Mouse (Mus musculus) cerebellum, adult 2 months (tissue): ENCODE data around the gene 5830411N06Rik. TPM values are rescaled to one million over a fixed set of nuclear protein-coding genes. Genes with fewer than 3 reads are reported as not detected.

Experiments used
- DNase-seq, 2 experiments: peaks; one replicate each; pipeline ENCODE4 v3.0.0; 2021
- H3K27ac ChIP-seq: fragments of 200-500 bp; 2 replicates; pipeline ENCODE4 v1.5.1; 2012; ENCODE audit warnings: low read length, control low read depth, inconsistent platforms; ENCODE audit not compliant: insufficient read depth
- H3K27me3 ChIP-seq: fragments of 200-500 bp; 2 replicates; pipeline ENCODE4 v1.6.1; 2012; ENCODE audit warnings: inconsistent platforms, mild to moderate bottlenecking, low read length, moderate library complexity; ENCODE audit not compliant: control insufficient read depth, insufficient read depth
- H3K4me1 ChIP-seq: fragments of 200-500 bp; 2 replicates; pipeline ENCODE4 v1.6.1; 2011; ENCODE audit warnings: low read length; ENCODE audit not compliant: control insufficient read depth, insufficient read depth
- H3K4me3 ChIP-seq: fragments of 200-500 bp; replicated peaks from 2 replicates; pipeline ENCODE3; 2011; ENCODE audit warnings: mild to moderate bottlenecking, low read depth, low read length, control low read depth; ENCODE audit not compliant: insufficient read depth
- CTCF ChIP-seq: fragments of 200-500 bp; IDR thresholded peaks from 2 replicates; pipeline ENCODE4 v1.5.1; 2011; ENCODE audit warnings: low read depth, mild to moderate bottlenecking, control low read depth, low read length, moderate library complexity, borderline replicate concordance; ENCODE audit not compliant: insufficient read depth
- POLR2A ChIP-seq: fragments of 200-500 bp; IDR thresholded peaks from 2 replicates; pipeline ENCODE4 v1.6.1; 2011; ENCODE audit warnings: low read length, control low read depth, borderline replicate concordance; ENCODE audit not compliant: insufficient read depth
- WGBS: fragments of 180-500 bp; shearing (Covaris S2); methylation state at CpG from one replicate; pipeline ENCODE4 v1.1.7; 2018; 5-methylcytosine and 5-hydroxymethylcytosine counted together
- polyA plus RNA-seq: library from polyadenylated mRNA; depleted of rRNA; stranded (reverse); fragments of >200 nt; gene quantifications from 2 replicates; pipeline ENCODE4 v1.2.3, GENCODE M21; 2012; rRNA removed

The 5830411N06Rik gene
- polyA plus RNA-seq: 0.10 and 0.13 TPM in 2 replicates

DNA sequence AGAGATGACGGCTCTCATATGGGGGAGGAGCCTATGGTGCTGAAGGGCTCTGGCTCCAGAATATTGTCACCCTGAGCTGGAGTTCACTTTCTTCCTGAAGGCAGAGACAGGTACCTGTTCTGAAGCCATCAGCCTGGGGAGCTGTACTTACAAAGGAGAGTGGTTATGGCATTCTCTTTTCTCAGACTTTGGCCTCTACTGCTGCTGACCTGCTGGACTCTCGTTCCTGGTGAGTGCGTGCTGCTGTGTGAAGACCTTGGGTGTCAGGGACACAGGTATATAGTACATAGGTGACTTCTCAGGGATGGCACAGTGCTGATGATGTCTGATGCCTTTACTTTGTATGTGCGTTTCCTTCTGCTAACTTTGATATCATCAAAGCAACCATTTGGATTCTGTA, at the start of gene 5830411N06Rik:
5830411N06Rik (plus strand) TSS at position 69 of the 400 bp plus-strand sequence.
- DNase-seq: no peak
- no peak within 1 kb of the TSS for H3K4me3 ChIP-seq
- H3K4me1 ChIP-seq: no peaks in the 10 kb centered on the region
- no peak within 1 kb of the TSS for H3K27ac ChIP-seq
- WGBS: 69% methylated on average over 4 of the region's 4 CpGs
- TF ChIP-seq CTCF: no peak
- TF ChIP-seq POLR2A: no peak
- H3K27me3 ChIP-seq: no peaks in the 10 kb centered on the region

DNA sequence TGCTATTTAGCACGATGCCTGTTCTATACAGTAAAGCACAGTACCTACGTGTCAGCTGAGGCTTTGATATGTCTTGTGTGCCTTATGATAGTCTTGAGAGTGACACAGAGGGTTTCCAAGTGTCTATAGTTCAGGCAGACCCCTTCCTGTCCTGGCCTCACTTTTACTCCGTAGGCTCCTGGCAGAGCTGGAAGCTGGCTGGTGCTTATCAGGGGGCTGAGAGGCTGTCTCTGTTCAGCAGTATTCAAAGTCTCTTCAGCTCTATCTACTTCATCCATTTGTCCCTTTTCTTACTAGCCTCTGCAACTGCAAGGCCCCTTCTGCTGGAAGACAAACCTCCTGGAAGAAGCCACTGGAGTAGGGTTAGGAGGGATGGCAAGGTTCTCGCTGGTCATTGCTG, 46.0 kb upstream of the 5830411N06Rik start:
- Histone ChIP-seq H3K27me3 (no peaks in the 10 kb centered on the region), H3K27ac (no peak overlapping the region), H3K4me3 (no peak overlapping the region), H3K4me1 (no peaks in the 10 kb centered on the region)
- no peak for DNase-seq
- 83% methylated on average over 4 of the region's 4 CpGs for WGBS
- TF ChIP-seq POLR2A (no peak), CTCF (no peak)

DNA sequence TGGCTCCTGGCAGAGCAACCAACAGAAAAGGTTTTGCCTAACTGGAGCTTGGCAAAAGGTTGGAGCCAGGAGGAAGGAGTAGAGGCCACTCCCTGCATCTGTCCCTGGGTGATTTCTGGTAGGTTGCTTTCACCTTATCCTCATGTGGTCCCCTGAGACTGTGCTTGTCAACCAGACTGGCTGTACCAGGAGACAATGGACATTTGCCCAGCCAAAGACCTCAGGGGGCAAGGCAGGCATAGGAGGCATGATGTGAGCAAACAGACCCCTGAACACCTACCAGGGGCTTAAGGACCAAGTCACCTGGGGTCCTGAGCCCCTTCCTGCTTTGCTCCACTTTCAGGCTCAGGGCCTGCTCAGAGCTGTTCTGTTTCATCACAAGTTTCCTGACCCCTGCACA, 41.2 kb upstream of the 5830411N06Rik start, which contains the start of gene Olfr524:
Olfr524 (minus strand) TSS at position 101 of the 400 bp plus-strand sequence.
- DNase-seq: no peak
- no peak within 1 kb of the TSS for H3K4me3 ChIP-seq
- no peaks in the 10 kb centered on the region for H3K4me1 ChIP-seq
- H3K27ac ChIP-seq: no peak within 1 kb of the TSS
- H3K27me3 ChIP-seq: no peaks in the 10 kb centered on the region
- TF ChIP-seq POLR2A: no peak
- no peak for TF ChIP-seq CTCF

DNA sequence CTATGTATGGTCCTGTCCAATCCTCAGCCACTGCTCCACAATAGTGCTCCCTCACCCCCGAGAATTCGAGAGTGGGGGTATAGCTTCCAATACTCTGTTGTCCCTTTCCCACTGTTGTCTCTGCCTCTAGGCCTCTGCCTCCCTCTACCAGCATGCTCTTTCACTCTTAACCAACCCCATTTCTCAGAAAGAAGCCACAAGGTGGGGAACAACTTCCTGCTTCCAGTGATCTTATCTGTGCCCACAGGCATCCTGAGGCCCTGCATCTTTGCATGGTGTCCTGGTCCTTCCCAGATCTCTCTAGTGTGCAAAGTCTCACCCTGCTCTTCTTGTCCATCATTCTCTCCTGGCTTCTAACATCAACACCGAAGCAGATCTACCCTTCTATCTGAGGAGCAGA, 40.2 kb upstream of the 5830411N06Rik start:
- DNase-seq: no peak
- 90% methylated on average over 3 of the region's 3 CpGs for WGBS

DNA sequence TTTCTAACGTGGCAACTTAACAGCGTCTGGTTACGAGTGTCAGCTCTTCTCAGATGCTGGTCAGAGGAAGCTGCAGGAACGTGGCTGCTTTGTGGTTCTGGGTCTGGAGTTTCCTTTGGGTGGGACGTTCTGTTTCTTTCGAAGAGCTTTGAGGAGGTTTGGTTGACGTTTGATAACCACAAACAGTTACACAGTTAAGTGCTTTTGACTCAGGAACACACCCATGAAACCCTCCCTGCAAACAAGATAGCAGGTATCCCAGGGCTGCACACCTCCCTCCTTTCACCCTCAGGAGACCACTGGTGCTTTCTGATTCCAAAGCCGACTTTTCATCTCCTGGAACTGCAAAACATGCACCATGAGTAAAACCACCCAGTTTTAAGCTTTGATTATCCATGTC, 38.9 kb upstream of the 5830411N06Rik start:
- Histone ChIP-seq H3K27me3 (no peaks in the 10 kb centered on the region), H3K4me1 (no peaks in the 10 kb centered on the region), H3K27ac (no peak overlapping the region), H3K4me3 (no peak overlapping the region)
- no peak for TF ChIP-seq POLR2A
- TF ChIP-seq CTCF: no peak
- no peak for DNase-seq
- 78% methylated on average over 8 of the region's 8 CpGs for WGBS

More for the DNA sequence above, 40.2 kb upstream of the 5830411N06Rik start:
- H3K27ac ChIP-seq: no peak overlapping the region
- no peaks in the 10 kb centered on the region for H3K4me1 ChIP-seq
- no peak overlapping the region for H3K4me3 ChIP-seq
- TF ChIP-seq POLR2A (no peak), CTCF (no peak)
- no peaks in the 10 kb centered on the region for H3K27me3 ChIP-seq

DNA sequence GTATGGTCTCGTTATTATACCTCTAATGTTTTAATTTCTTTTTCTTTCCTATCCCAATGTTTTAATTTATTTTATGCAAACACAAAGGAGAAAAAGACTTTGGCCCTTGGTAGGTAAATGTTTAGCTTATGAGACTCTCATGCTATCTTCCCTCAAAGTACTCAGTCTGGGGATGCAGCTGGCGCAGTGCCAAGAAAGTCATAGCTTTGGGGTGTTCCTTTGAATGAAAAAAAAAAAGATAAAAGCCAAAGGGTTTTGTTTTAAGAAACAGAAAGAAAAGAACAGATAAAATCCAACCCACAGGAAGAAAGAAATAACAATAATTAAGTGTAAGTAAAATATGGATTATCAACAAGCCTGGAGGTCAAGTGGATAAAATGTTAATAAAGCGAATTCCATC, 38.4 kb upstream of the 5830411N06Rik start:
- 79% methylated on average over 3 of the region's 3 CpGs for WGBS
- Histone ChIP-seq H3K27me3 (no peaks in the 10 kb centered on the region), H3K4me1 (no peaks in the 10 kb centered on the region), H3K4me3 (no peak overlapping the region), H3K27ac (no peak overlapping the region)
- TF ChIP-seq CTCF (no peak), POLR2A (no peak)
- DNase-seq: no peak

DNA sequence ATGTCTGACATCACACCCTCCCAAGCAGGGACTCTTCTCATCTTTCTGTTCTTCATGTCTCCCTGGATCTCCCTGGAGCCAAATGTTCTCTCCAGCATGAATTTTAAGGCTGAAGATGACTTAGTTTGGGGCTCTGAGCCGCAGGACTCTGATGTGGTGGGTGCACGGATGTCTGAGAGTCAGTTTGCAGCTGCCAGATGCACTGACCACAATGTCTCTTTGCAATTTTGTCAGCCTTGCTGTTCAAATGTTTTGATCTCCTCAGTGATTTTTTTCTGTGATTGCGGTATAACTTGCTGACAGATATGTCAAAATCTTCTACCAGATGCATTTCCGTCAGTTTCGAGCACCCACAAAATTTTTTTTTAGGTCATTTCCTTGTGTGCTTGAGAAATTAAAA, 33.2 kb upstream of the 5830411N06Rik start:
- no peak overlapping the region for H3K4me3 ChIP-seq
- H3K4me1 ChIP-seq: no peaks in the 10 kb centered on the region
- DNase-seq: no peak
- 83% methylated on average over 5 of the region's 5 CpGs for WGBS
- no peak overlapping the region for H3K27ac ChIP-seq
- H3K27me3 ChIP-seq: no peaks in the 10 kb centered on the region
- no peak for TF ChIP-seq POLR2A
- TF ChIP-seq CTCF: no peak

DNA sequence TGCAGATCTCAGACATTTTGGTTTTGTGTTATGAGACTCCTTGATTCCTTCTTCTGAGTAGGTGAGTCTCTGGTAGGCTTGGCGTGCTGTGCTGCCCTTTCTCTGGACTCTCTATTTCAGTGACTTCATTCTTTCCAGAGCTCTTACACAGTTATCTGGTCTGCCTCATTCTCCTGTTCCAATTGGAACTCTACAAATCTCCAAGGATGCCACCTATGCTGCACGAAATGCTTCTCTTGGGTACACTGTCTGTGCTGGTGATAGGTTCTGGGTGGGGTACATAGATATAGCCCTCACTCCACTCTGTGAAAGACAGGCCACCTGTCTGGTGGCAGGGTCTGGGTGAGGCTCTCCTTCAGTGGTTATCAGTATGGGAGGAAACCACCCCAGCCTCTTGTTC, 29.1 kb upstream of the 5830411N06Rik start, which contains the start of gene Cd163l1:
Cd163l1 (plus strand) TSS at position 301 of the 400 bp plus-strand sequence.
- Histone ChIP-seq H3K4me3 (no peak within 1 kb of the TSS), H3K4me1 (no peaks in the 10 kb centered on the region), H3K27ac (no peak within 1 kb of the TSS), H3K27me3 (no peaks in the 10 kb centered on the region)
- no peak for DNase-seq
- TF ChIP-seq CTCF (no peak), POLR2A (no peak)
- 93% methylated on average over 2 of the region's 2 CpGs for WGBS

DNA sequence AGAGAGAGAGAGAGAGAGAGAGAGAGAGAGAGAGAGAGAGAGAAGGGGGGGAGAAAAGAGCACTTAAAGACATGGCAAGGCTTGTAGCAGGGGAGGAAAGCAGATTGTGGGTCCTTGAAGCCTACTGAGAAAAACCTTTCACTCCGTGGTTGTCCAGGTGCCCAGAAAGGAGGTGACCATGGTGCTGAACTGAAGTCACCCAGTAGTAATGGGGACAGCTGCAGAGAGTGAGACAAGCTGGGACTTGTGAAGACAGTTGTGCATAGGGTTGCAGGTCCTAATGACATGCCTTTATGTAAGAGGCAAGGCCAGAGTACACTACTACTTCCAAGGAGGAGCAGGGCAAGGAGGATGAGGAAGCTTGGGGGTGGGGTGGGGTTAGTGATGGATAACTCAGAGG, 27.8 kb upstream of the 5830411N06Rik start:
- TF ChIP-seq POLR2A (no peak), CTCF (no peak)
- no peak overlapping the region for H3K27ac ChIP-seq
- H3K27me3 ChIP-seq: no peaks in the 10 kb centered on the region
- no peaks in the 10 kb centered on the region for H3K4me1 ChIP-seq
- no peak for DNase-seq
- 23% methylated on average over 1 of the region's 1 CpGs for WGBS
- H3K4me3 ChIP-seq: no peak overlapping the region
